Mouse (Mus musculus) heart, embryonic 13.5 days (tissue): ENCODE measurements at regions not wholly inside any gene's neighbourhood (a gene's known extent, or its start where the extent isn't known, plus 50 kb on each side); places are given as distances from the start of the nearest gene placed in this dataset.
A peak's percentile ranks its signal among the peaks of the same experiment; 100 is the strongest.

Experiments
- ATAC-seq: fragments of 200-750 bp; cut with Nextera tagmentation; 2 replicates; pipeline ENCODE4 v1.8.0; 2017; ENCODE audit warnings: moderate TSS enrichment; ENCODE audit not compliant: insufficient number of reproducible peaks, low FRiP score, low TSS enrichment; ENCODE audit errors: extremely low read depth
- H3K27ac ChIP-seq: fragments of 300-500 bp; sonication (generic); replicated peaks from 2 replicates; pipeline ENCODE4 v1.5.1; 2015; ENCODE audit warnings: moderate library complexity, mild to moderate bottlenecking, inconsistent platforms
- H3K27me3 ChIP-seq: fragments of 300-500 bp; sonication (generic); replicated peaks from 2 replicates; pipeline ENCODE4 v1.6.1; 2015; ENCODE audit warnings: mild to moderate bottlenecking, inconsistent platforms
- H3K36me3 ChIP-seq: fragments of 300-500 bp; sonication (generic); 2 replicates; pipeline ENCODE4 v1.6.1; 2015; ENCODE audit warnings: mild to moderate bottlenecking, inconsistent platforms
- H3K4me1 ChIP-seq: fragments of 300-500 bp; sonication (generic); 2 replicates; pipeline ENCODE4 v1.6.1; 2015; ENCODE audit warnings: inconsistent platforms
- H3K4me2 ChIP-seq: fragments of 300-500 bp; sonication (generic); 2 replicates; pipeline ENCODE4 v1.6.1; 2015; ENCODE audit warnings: inconsistent platforms, mild to moderate bottlenecking, moderate library complexity
- H3K4me3 ChIP-seq: fragments of 300-500 bp; sonication (generic); 2 replicates; pipeline ENCODE4 v1.5.1; 2015; ENCODE audit warnings: moderate library complexity, mild to moderate bottlenecking, inconsistent platforms
- H3K9ac ChIP-seq: fragments of 300-500 bp; sonication (generic); 2 replicates; pipeline ENCODE4 v1.6.1; 2015; ENCODE audit warnings: inconsistent platforms, mild to moderate bottlenecking, moderate library complexity
- H3K9me3 ChIP-seq: fragments of 300-500 bp; sonication (generic); 2 replicates; pipeline ENCODE4 v1.6.1; 2016; ENCODE audit warnings: inconsistent platforms
- WGBS: fragments of 180-500 bp; shearing (Covaris S2); methylation state at CpG from one replicate; pipeline ENCODE4 v1.1.7; 2015; ENCODE audit warnings: mixed read lengths; 5-methylcytosine and 5-hydroxymethylcytosine counted together

GRCm38 (mm10) chr11:24296893-24297624 lies 219.2 kb downstream of the Bcl11a start:
- H3K9me3 ChIP-seq: no peaks in the 10 kb centered on the region
- no peak overlapping the region for H3K4me3 ChIP-seq
- no peak overlapping the region for H3K27ac ChIP-seq
- H3K9ac ChIP-seq: no peak overlapping the region
- ATAC-seq: no peak
- peaks cover 28% of the 10 kb centered on the region for H3K4me1 ChIP-seq
- 32% methylated on average over 12 of the region's 12 CpGs for whole genome bisulfite sequencing
- no peaks in the 10 kb centered on the region for H3K36me3 ChIP-seq
- H3K27me3 ChIP-seq: no peaks in the 10 kb centered on the region
- peak overlapping the region; percentile 26 for H3K4me2 ChIP-seq

- H3K4me2 ChIP-seq: no peak overlapping the region
- H3K9me3 ChIP-seq: no peaks in the 10 kb centered on the region
- no peak overlapping the region for H3K27ac ChIP-seq
- no peaks in the 10 kb centered on the region for H3K27me3 ChIP-seq
- H3K9ac ChIP-seq: no peak overlapping the region
- H3K36me3 ChIP-seq: no peaks in the 10 kb centered on the region
- 66% methylated on average over 5 of the region's 5 CpGs for WGBS
- ATAC-seq: no peak
- H3K4me1 ChIP-seq: peaks cover 28% of the 10 kb centered on the region
- no peak overlapping the region for H3K4me3 ChIP-seq
Observed at GRCm38 (mm10) chr11:24297763-24298162, 219.9 kb downstream of the Bcl11a start.

GRCm38 (mm10) chr11:24300351-24300750 lies 222.5 kb downstream of the Bcl11a start:
- WGBS: 69% methylated on average over 4 of the region's 4 CpGs
- Histone ChIP-seq H3K9ac (no peak overlapping the region), H3K9me3 (no peaks in the 10 kb centered on the region), H3K4me2 (no peak overlapping the region), H3K27me3 (no peaks in the 10 kb centered on the region; the same call in 1 of the 2 replicates), H3K27ac (no peak overlapping the region), H3K4me1 (peaks cover 30% of the 10 kb centered on the region), H3K36me3 (no peaks in the 10 kb centered on the region), H3K4me3 (no peak overlapping the region)
- ATAC-seq: no peak

- H3K27me3 ChIP-seq: peaks cover 6% of the 10 kb centered on the region
- H3K4me3 ChIP-seq: no peak overlapping the region
- H3K27ac ChIP-seq: no peak overlapping the region
- no peak overlapping the region for H3K4me2 ChIP-seq
- no peaks in the 10 kb centered on the region for H3K9me3 ChIP-seq
- no peak for ATAC-seq
- H3K36me3 ChIP-seq: no peaks in the 10 kb centered on the region
- H3K4me1 ChIP-seq: peaks cover 30% of the 10 kb centered on the region
- no peak overlapping the region for H3K9ac ChIP-seq
- WGBS: 66% methylated on average over 3 of the region's 3 CpGs
Observed at GRCm38 (mm10) chr11:24301201-24301600, 223.3 kb downstream of the Bcl11a start.

- ATAC-seq: no peak
- H3K27ac ChIP-seq: no peak overlapping the region
- 1% methylated on average over 17 of the region's 17 CpGs for WGBS
- peak overlapping the region; percentile 68 for H3K9ac ChIP-seq
- no peaks in the 10 kb centered on the region for H3K36me3 ChIP-seq
- H3K9me3 ChIP-seq: 0 out of 2 replicates have a peak, but pooled peaks cover under 1% of the 10 kb centered on the region
- H3K4me1 ChIP-seq: peaks cover 27% of the 10 kb centered on the region
- peak overlapping the region; percentile 51 for H3K4me3 ChIP-seq
- peaks cover 6% of the 10 kb centered on the region for H3K27me3 ChIP-seq
- H3K4me2 ChIP-seq: peak overlapping the region; percentile 82
Observed at GRCm38 (mm10) chr11:24305145-24305553, 227.3 kb downstream of the Bcl11a start.

GRCm38 (mm10) chr11:24305691-24306090 lies 227.8 kb downstream of the Bcl11a start:
- ATAC-seq: no peak
- 6% methylated on average over 11 of the region's 11 CpGs for WGBS
- Histone ChIP-seq H3K4me3 (peak overlapping the region; percentile 51), H3K9ac (peak overlapping the region; percentile 68), H3K9me3 (0 out of 2 replicates have a peak, but pooled peaks cover 4% of the 10 kb centered on the region), H3K4me1 (peaks cover 27% of the 10 kb centered on the region), H3K36me3 (no peaks in the 10 kb centered on the region), H3K4me2 (peak overlapping the region; percentile 82), H3K27me3 (peaks cover 6% of the 10 kb centered on the region), H3K27ac (no peak overlapping the region)

- Histone ChIP-seq H3K27me3 (peaks cover 6% of the 10 kb centered on the region), H3K4me3 (0 out of 2 replicates have a peak overlapping the region, but pooled peaks have one; percentile 51), H3K4me1 (peaks cover 27% of the 10 kb centered on the region), H3K9me3 (0 out of 2 replicates have a peak, but pooled peaks cover 4% of the 10 kb centered on the region), H3K4me2 (peak overlapping the region; percentile 82), H3K36me3 (no peaks in the 10 kb centered on the region), H3K9ac (no peak overlapping the region), H3K27ac (no peak overlapping the region)
- ATAC-seq: no peak
- 52% methylated on average over 2 of the region's 2 CpGs for WGBS
Observed at GRCm38 (mm10) chr11:24306101-24306500, 228.2 kb downstream of the Bcl11a start.

- Histone ChIP-seq H3K9me3 (0 out of 2 replicates have a peak, but pooled peaks cover 4% of the 10 kb centered on the region), H3K4me1 (peaks cover 27% of the 10 kb centered on the region), H3K27ac (no peak overlapping the region), H3K27me3 (peaks cover 6% of the 10 kb centered on the region), H3K4me2 (no peak overlapping the region), H3K36me3 (no peaks in the 10 kb centered on the region), H3K9ac (no peak overlapping the region), H3K4me3 (no peak overlapping the region)
- WGBS: 50% methylated on average over 6 of the region's 6 CpGs
- no peak for ATAC-seq
Observed at GRCm38 (mm10) chr11:24307601-24308252, 229.9 kb downstream of the Bcl11a start.

- peaks cover 27% of the 10 kb centered on the region for H3K4me1 ChIP-seq
- H3K9me3 ChIP-seq: 0 out of 2 replicates have a peak, but pooled peaks cover 4% of the 10 kb centered on the region
- WGBS: 37% methylated on average over 1 of the region's 1 CpGs
- H3K27ac ChIP-seq: no peak overlapping the region
- H3K4me2 ChIP-seq: no peak overlapping the region
- ATAC-seq: no peak
- H3K36me3 ChIP-seq: no peaks in the 10 kb centered on the region
- peaks cover 6% of the 10 kb centered on the region for H3K27me3 ChIP-seq
- H3K4me3 ChIP-seq: no peak overlapping the region
- H3K9ac ChIP-seq: no peak overlapping the region
Observed at GRCm38 (mm10) chr11:24308253-24308633, 230.4 kb downstream of the Bcl11a start.

- H3K4me2 ChIP-seq: no peak overlapping the region
- H3K27ac ChIP-seq: no peak overlapping the region
- H3K9me3 ChIP-seq: 0 out of 2 replicates have a peak, but pooled peaks cover 4% of the 10 kb centered on the region
- WGBS: 78% methylated on average over 1 of the region's 1 CpGs
- H3K9ac ChIP-seq: no peak overlapping the region
- no peaks in the 10 kb centered on the region; the same call in 1 of the 2 replicates for H3K27me3 ChIP-seq
- ATAC-seq: no peak
- no peaks in the 10 kb centered on the region for H3K4me1 ChIP-seq
- no peaks in the 10 kb centered on the region for H3K36me3 ChIP-seq
- H3K4me3 ChIP-seq: no peak overlapping the region
Observed at GRCm38 (mm10) chr11:24314046-24314445, 236.2 kb downstream of the Bcl11a start.

GRCm38 (mm10) chr11:24315582-24315981 lies 237.7 kb downstream of the Bcl11a start:
- Histone ChIP-seq H3K4me1 (no peaks in the 10 kb centered on the region), H3K9ac (no peak overlapping the region), H3K36me3 (no peaks in the 10 kb centered on the region), H3K27me3 (no peaks in the 10 kb centered on the region; the same call in 1 of the 2 replicates), H3K4me3 (no peak overlapping the region), H3K4me2 (no peak overlapping the region), H3K27ac (no peak overlapping the region), H3K9me3 (no peaks in the 10 kb centered on the region)
- ATAC-seq: no peak
- WGBS: 79% methylated on average over 3 of the region's 3 CpGs
